Mouse (Mus musculus) stomach, embryonic 16.5 days (tissue): ENCODE data around the gene Gstt3. TPM values are rescaled to one million over a fixed set of nuclear protein-coding genes. Genes with fewer than 3 reads are reported as not detected.

Experiments
- ATAC-seq: fragments of 200-750 bp; cut with Nextera tagmentation; 2 replicates; pipeline ENCODE4 v1.8.0; 2017; ENCODE audit warnings: moderate number of reproducible peaks, moderate TSS enrichment; ENCODE audit not compliant: insufficient read depth, low FRiP score
- H3K27ac ChIP-seq: fragments of 300-500 bp; sonication (generic); 2 replicates; pipeline ENCODE4 v1.5.1; 2014; ENCODE audit warnings: low read length
- H3K27me3 ChIP-seq: fragments of 300-500 bp; sonication (generic); 2 replicates; pipeline ENCODE4 v1.6.1; 2014; ENCODE audit warnings: low read length, control low read depth, mixed read lengths; ENCODE audit not compliant: control insufficient read depth, insufficient read depth
- H3K36me3 ChIP-seq: fragments of 300-500 bp; sonication (generic); 2 replicates; pipeline ENCODE4 v1.6.1; 2014; ENCODE audit warnings: low read length; ENCODE audit not compliant: control insufficient read depth, insufficient read depth
- H3K4me1 ChIP-seq: fragments of 300-500 bp; sonication (generic); 2 replicates; pipeline ENCODE4 v1.6.1; 2014; ENCODE audit warnings: low read length, control low read depth, mixed read lengths; ENCODE audit not compliant: control insufficient read depth, insufficient read depth
- H3K4me2 ChIP-seq: fragments of 300-500 bp; sonication (generic); 2 replicates; pipeline ENCODE4 v1.6.1; 2014; ENCODE audit warnings: low read depth, low read length, mixed read lengths
- H3K4me3 ChIP-seq: fragments of 300-500 bp; sonication (generic); replicated peaks from 2 replicates; pipeline ENCODE4 v1.5.1; 2014; ENCODE audit warnings: mild to moderate bottlenecking, low read length
- H3K9ac ChIP-seq: fragments of 300-500 bp; sonication (generic); 2 replicates; pipeline ENCODE4 v1.6.1; 2014; ENCODE audit warnings: low read length
- H3K9me3 ChIP-seq: fragments of 300-500 bp; sonication (generic); replicated peaks from 2 replicates; pipeline ENCODE4 v1.6.1; 2016; ENCODE audit warnings: low read length, control low read depth; ENCODE audit not compliant: control insufficient read depth
- WGBS: fragments of 180-500 bp; shearing (Covaris S2); extraction: QIAGEN DNeasy Blood & Tissue Kit; methylation state at CpG from one replicate; pipeline ENCODE4 v1.1.7; 2014; 5-methylcytosine and 5-hydroxymethylcytosine counted together
- polyA plus RNA-seq: library from polyadenylated mRNA; unstranded; fragments of >200 nt; fragmentation: Nextera tagmentation; extraction: Ambion mirVana; gene quantifications from 2 replicates; pipeline ENCODE4 v1.2.1, GENCODE M21; 2015

Gstt3 gene
- polyA plus RNA-seq, 1 experiment from 2014 or later = 50.2 TPM

DNA sequence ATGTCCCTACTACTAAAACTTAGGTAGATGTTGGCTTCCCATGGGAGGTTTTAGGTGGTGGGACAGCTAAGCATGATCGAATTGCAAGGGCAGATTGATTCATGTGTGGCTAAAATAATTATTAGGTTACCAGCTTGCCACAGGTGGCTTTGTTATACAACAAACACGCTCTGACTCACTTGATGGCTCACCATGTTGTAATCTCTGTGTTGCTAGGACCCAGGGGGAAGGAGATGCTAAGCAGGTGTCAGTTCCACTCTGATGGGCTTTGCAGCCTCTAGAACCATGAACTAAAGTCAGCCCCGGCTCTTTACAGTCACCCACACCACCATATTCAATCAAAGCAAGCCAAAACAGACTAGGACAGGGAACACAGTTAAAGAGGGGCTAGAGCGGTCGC, 38.7 kb upstream of the Gstt3 start:
- WGBS = 82% methylated on average over 5 of the region's 5 CpGs
- H3K36me3 ChIP-seq = no peaks in the 10 kb centered on the region
- H3K9me3 ChIP-seq = no peaks in the 10 kb centered on the region
- no peak overlapping the region for H3K4me3 ChIP-seq
- no peaks in the 10 kb centered on the region for H3K4me1 ChIP-seq
- H3K9ac ChIP-seq = no peak overlapping the region
- ATAC-seq = no peak
- H3K27ac ChIP-seq = no peak overlapping the region
- H3K27me3 ChIP-seq = no peaks in the 10 kb centered on the region
- no peak overlapping the region for H3K4me2 ChIP-seq

DNA sequence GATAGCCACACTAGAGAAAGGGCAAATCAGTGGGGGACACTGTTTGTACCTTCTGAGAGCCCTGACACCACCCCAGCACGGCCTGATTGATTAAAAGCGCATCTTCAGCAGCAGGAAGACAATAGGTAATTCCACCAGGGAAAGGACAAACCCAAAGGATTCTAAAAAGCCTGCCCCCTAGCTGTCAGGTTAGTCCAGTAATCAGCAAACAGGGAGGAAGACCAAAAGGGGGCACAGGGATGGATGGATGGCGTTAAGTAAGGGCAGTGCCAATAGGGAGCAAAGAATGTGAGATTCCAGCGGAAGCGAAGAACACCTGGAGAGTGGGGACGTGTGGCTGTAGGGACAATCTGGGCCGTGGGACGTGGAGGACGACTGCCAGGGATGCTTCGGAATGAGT, 37.4 kb upstream of the Gstt3 start:
- no peak for ATAC-seq
- Histone ChIP-seq H3K27ac (no peak overlapping the region), H3K9ac (no peak overlapping the region), H3K27me3 (no peaks in the 10 kb centered on the region), H3K4me2 (no peak overlapping the region), H3K4me1 (no peaks in the 10 kb centered on the region), H3K4me3 (no peak overlapping the region), H3K36me3 (no peaks in the 10 kb centered on the region), H3K9me3 (no peaks in the 10 kb centered on the region)
- WGBS = 52% methylated on average over 10 of the region's 10 CpGs

DNA sequence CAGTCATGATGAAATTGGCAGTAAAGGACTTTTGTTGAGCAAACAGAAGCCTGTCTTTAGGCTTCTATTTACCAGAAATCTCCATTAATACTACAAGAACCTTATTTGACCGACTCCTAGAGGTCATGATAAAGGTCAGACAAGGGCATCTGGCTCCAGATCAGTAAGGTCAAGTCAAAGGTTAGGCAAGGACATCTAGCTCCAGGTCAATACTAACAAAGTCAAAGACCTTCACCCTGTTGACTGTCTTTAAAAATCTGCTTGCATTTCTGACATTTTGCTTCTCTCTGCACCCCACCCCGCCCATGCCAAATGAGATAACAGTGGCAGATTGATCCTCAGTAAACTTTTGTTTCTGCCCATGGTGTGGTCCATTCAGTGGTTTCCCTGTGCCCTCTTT, 23.0 kb upstream of the Gstt3 start:
- no peaks in the 10 kb centered on the region for H3K36me3 ChIP-seq
- H3K27me3 ChIP-seq = no peaks in the 10 kb centered on the region
- H3K4me1 ChIP-seq = no peaks in the 10 kb centered on the region
- no peak overlapping the region for H3K4me2 ChIP-seq
- no peaks in the 10 kb centered on the region for H3K9me3 ChIP-seq
- no peak overlapping the region for H3K4me3 ChIP-seq
- no peak overlapping the region for H3K9ac ChIP-seq
- ATAC-seq = no peak
- no peak overlapping the region for H3K27ac ChIP-seq
- 65% methylated on average over 2 of the region's 2 CpGs for WGBS

DNA sequence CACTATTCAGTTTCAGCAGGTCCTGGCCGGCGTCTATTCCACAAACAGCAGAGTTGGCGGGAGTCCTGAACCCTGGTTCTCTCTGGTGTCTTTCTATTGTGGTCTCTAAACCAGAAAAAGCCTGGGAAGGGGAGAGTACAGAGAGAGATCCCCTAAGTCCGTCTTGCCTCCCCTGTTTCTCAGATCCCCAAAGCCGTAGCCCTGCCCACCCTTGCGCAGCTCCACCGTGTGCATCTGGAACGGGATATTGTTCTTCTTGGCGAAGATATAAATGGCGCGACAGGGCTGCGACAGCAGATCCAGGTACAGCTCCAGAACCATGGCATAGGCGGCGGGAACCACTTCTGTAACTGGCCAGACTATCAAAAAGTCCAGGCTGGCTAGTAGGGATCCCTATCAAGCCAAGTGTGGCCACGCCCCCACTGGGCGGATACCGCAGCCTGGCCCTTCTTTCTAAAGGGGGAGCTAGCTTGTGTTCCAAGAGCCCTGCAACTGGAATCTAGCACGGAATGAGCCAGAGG, 17.0 kb upstream of the Gstt3 start, which contains the start of gene Gstt1:
Gene Gstt1, minus strand, starts transcription at position 409 of the 521 bp plus-strand sequence.
- 2% methylated on average over 18 of the region's 18 CpGs for WGBS
- Histone ChIP-seq H3K27me3 (0 out of 2 replicates have a peak, but pooled peaks cover 5% of the 10 kb centered on the region), H3K4me1 (peaks cover 21% of the 10 kb centered on the region), H3K9me3 (no peaks in the 10 kb centered on the region), H3K9ac (peak within 1 kb of the TSS; percentile 72), H3K4me2 (peak within 1 kb of the TSS; percentile 69), H3K4me3 (peak within 1 kb of the TSS; percentile 59), H3K36me3 (no peaks in the 10 kb centered on the region), H3K27ac (no peak within 1 kb of the TSS)
- peak; percentile 31; the same call in 1 of the 2 replicates for ATAC-seq

DNA sequence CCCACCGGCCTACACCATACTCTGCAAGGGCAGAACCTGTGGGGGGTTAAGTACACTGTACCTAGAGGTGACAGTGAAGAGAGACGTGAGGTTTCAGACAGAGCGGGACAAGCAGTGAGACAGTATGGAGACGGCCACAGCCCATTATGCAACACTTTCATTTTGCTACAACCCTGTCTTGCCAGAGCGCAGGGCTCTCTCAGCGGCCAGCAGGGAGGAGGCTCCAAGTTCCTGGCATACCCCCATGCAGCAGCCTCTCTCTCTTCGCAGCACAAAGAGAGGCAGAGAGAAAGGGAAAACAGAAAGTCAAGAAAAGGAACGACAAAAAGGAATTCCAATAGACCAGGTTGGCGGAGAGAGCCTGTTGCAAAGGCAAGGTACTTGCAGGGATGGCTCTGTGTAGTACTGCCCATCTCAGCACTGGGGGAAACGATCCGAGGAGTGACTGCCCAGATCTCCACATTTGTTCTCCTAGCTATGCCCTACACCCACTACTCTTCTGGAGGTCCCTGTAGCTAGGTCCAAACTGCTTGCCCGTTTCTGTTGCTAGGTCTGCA, 16.5 kb upstream of the Gstt3 start:
- H3K9me3 ChIP-seq = no peaks in the 10 kb centered on the region
- H3K36me3 ChIP-seq = no peaks in the 10 kb centered on the region
- peaks cover 21% of the 10 kb centered on the region for H3K4me1 ChIP-seq
- H3K4me3 ChIP-seq = peak overlapping the region; percentile 59
- peak overlapping the region; percentile 69 for H3K4me2 ChIP-seq
- no peak overlapping the region for H3K27ac ChIP-seq
- peak overlapping the region; percentile 72 for H3K9ac ChIP-seq
- H3K27me3 ChIP-seq = 0 out of 2 replicates have a peak, but pooled peaks cover 5% of the 10 kb centered on the region
- 2% methylated on average over 12 of the region's 12 CpGs for WGBS
- peak; percentile 68 for ATAC-seq

GRCm38 (mm10) chr10:75796731-75797516, 15.7 kb upstream of the Gstt3 start:
- WGBS = 44% methylated on average over 11 of the region's 11 CpGs
- Histone ChIP-seq H3K4me2 (peak overlapping the region; percentile 69), H3K9me3 (no peaks in the 10 kb centered on the region), H3K9ac (peak overlapping the region; percentile 72), H3K4me3 (peak overlapping the region; percentile 59), H3K4me1 (peaks cover 21% of the 10 kb centered on the region), H3K36me3 (no peaks in the 10 kb centered on the region), H3K27ac (no peak overlapping the region), H3K27me3 (0 out of 2 replicates have a peak, but pooled peaks cover 5% of the 10 kb centered on the region)
- ATAC-seq = no peak

GRCm38 (mm10) chr10:75794880-75795279, 13.7 kb upstream of the Gstt3 start:
- H3K4me1 ChIP-seq = peaks cover 21% of the 10 kb centered on the region
- H3K9me3 ChIP-seq = no peaks in the 10 kb centered on the region
- ATAC-seq = no peak
- no peak overlapping the region for H3K4me3 ChIP-seq
- H3K4me2 ChIP-seq = no peak overlapping the region
- H3K27me3 ChIP-seq = 0 out of 2 replicates have a peak, but pooled peaks cover 5% of the 10 kb centered on the region
- no peaks in the 10 kb centered on the region for H3K36me3 ChIP-seq
- H3K27ac ChIP-seq = no peak overlapping the region
- no peak overlapping the region for H3K9ac ChIP-seq
- 30% methylated on average over 3 of the region's 3 CpGs for WGBS

- no peaks in the 10 kb centered on the region for H3K9me3 ChIP-seq
- no peak overlapping the region for H3K4me2 ChIP-seq
- WGBS = 11% methylated on average over 7 of the region's 7 CpGs
- H3K4me3 ChIP-seq = no peak overlapping the region
- H3K9ac ChIP-seq = no peak overlapping the region
- no peaks in the 10 kb centered on the region for H3K27me3 ChIP-seq
- ATAC-seq = no peak
- no peak overlapping the region for H3K27ac ChIP-seq
- peaks cover 11% of the 10 kb centered on the region for H3K4me1 ChIP-seq
- H3K36me3 ChIP-seq = no peaks in the 10 kb centered on the region
Observed at GRCm38 (mm10) chr10:75790773-75791172, 9.6 kb upstream of the Gstt3 start.

DNA sequence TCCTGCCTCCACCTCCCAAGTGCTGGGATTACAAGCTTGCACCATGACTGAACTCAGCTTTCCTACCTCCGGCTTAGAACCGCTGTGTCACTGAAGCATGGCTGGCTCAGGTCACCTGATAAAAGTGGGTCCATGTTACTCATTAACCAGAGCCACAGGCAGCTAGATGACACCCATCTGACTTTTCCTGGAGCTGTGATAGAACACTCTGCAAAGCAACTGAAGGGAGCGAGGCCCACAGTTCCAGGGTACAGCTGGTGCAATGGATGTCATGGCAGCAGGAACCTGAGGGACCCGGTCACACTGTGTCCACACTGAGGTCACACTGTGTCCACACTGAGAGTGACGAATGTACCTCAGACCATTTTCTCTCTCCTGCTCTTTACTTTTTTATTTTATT, 8.6 kb upstream of the Gstt3 start:
- no peak overlapping the region for H3K9ac ChIP-seq
- no peaks in the 10 kb centered on the region for H3K9me3 ChIP-seq
- peak overlapping the region; percentile 14; the same call in 1 of the 2 replicates for H3K27ac ChIP-seq
- 68% methylated on average over 5 of the region's 5 CpGs for WGBS
- no peaks in the 10 kb centered on the region for H3K36me3 ChIP-seq
- no peak overlapping the region for H3K4me2 ChIP-seq
- H3K4me1 ChIP-seq = peaks cover 7% of the 10 kb centered on the region
- ATAC-seq = peak; percentile 85; the same call in 1 of the 2 replicates
- no peaks in the 10 kb centered on the region for H3K27me3 ChIP-seq
- H3K4me3 ChIP-seq = no peak overlapping the region
